Mouse (Mus musculus): ENCODE data around the gene Kctd19. TPM values are rescaled to one million over a fixed set of nuclear protein-coding genes. Genes with fewer than 3 reads are reported as not detected.

Gene Kctd19
- polyA plus RNA-seq, 1 experiment from 2014 or later: not detected

DNA sequence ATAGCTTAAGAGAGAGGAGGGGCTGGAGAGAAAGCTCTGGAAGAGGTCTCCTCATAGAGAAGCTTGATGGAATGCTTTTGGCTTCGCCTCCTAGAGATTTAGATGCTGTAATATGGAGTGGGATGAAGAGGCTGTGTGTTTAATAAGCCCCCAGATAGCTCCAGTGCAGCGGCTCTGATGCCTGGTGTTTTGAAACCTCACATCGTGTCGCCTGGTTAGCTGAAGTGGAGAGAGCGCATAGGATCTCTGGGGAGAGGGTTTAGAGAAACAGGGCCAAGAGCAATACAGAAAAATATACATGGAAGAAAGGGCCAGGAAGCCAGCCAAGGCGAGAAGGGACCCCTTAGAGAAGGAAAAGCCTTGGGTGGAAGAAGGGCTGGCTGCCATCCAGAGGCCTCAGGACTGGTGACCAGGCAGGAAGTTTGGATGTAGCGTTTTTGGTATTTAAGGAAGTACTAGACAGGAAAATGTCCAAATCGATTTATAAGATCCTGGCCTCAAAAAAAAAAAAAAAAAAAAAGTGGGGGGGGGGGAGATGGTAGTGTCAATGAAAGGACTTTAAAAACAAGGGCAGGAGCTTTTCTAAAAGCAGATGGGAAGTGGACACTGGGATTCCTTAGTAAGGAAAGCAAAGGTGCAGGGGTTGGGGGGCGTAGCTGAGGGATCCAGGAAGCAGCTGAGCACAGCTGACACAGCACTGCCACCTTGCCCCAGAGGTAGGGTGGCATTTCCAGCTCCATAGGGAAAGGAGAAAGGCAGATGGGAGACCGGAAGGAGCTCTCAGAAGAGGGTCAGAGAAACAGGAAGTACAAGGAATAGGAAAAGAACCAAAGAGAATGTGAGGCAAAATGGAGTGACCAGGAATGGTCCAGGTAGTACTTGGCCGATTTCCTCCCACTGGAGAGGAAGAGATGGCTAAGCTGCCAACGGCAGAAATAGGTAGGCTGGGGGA, 51.3 kb downstream of the Kctd19 start:
- no peaks in the 10 kb centered on the region for H3K9me3 ChIP-seq (ENCODE audit: control insufficient read depth, low read length)
- 58% methylated on average over 12 of the region's 12 CpGs for WGBS
- no peak overlapping the region for H3K4me2 ChIP-seq (ENCODE audit: low read length)
- H3K4me1 ChIP-seq (replicated peaks; ENCODE audit: control insufficient read depth, insufficient read depth, low read length): 0 out of 2 replicates have a peak, but pooled peaks cover 4% of the 10 kb centered on the region
- no peak for ATAC-seq (replicated peaks; ENCODE audit: low FRiP score, low TSS enrichment, low read depth)
- no peak overlapping the region for H3K9ac ChIP-seq (ENCODE audit: low read length)
- no peaks in the 10 kb centered on the region for H3K36me3 ChIP-seq (ENCODE audit: control insufficient read depth, insufficient read depth, low read length)
- DNase-seq (ENCODE audit: low spot score): no peak
- no peaks in the 10 kb centered on the region for H3K27me3 ChIP-seq (replicated peaks; ENCODE audit: control insufficient read depth, insufficient read depth, low read length)
- H3K4me3 ChIP-seq (ENCODE audit: low read depth, low read length): no peak overlapping the region
- peak overlapping the region; percentile 52; the same call in 1 of the 2 replicates for H3K27ac ChIP-seq (ENCODE audit: low read depth)

DNA sequence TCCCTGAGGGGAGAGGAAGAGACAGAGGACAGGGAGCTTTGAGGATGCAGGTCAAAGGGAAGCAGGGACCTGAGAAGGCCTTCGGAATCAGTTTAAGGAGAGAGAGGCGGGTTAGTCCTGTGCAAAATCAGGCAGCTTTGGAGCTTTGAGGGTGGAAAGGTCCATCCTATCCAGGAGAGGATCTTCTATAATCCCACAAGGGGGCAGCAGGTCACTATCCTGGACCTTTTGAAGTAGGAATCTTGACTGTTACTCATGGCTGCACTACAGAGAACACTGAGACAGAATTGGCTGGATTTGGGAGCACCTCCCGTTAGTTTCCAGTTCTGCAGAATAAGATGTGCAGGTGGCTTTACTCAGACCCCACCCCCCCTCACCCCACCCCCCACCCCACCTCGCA, 53.7 kb downstream of the Kctd19 start:
- Histone ChIP-seq H3K27ac (ENCODE audit: low read depth) (no peak overlapping the region), H3K27me3 (replicated peaks; ENCODE audit: control insufficient read depth, insufficient read depth, low read length) (no peaks in the 10 kb centered on the region), H3K4me1 (replicated peaks; ENCODE audit: control insufficient read depth, insufficient read depth, low read length) (0 out of 2 replicates have a peak, but pooled peaks cover 4% of the 10 kb centered on the region), H3K4me3 (ENCODE audit: low read depth, low read length) (no peak overlapping the region), H3K36me3 (ENCODE audit: control insufficient read depth, insufficient read depth, low read length) (no peaks in the 10 kb centered on the region), H3K9ac (ENCODE audit: low read length) (no peak overlapping the region), H3K9me3 (ENCODE audit: control insufficient read depth, low read length) (no peaks in the 10 kb centered on the region), H3K4me2 (ENCODE audit: low read length) (no peak overlapping the region)
- DNase-seq (ENCODE audit: low spot score) (no peak), ATAC-seq (replicated peaks; ENCODE audit: low FRiP score, low TSS enrichment, low read depth) (0 out of 2 replicates have a peak, but pooled peaks have one; percentile 42)
- 38% methylated on average over 4 of the region's 4 CpGs for WGBS

- H3K4me3 ChIP-seq (ENCODE audit: low read depth, low read length): no peak overlapping the region
- H3K9me3 ChIP-seq (ENCODE audit: control insufficient read depth, low read length): no peaks in the 10 kb centered on the region
- H3K9ac ChIP-seq (ENCODE audit: low read length): no peak overlapping the region
- ATAC-seq (replicated peaks; ENCODE audit: low FRiP score, low TSS enrichment, low read depth): no peak
- H3K36me3 ChIP-seq (ENCODE audit: control insufficient read depth, insufficient read depth, low read length): no peaks in the 10 kb centered on the region
- 71% methylated on average over 15 of the region's 15 CpGs for WGBS
- DNase-seq (ENCODE audit: low spot score): no peak
- H3K27me3 ChIP-seq (replicated peaks; ENCODE audit: control insufficient read depth, insufficient read depth, low read length): no peaks in the 10 kb centered on the region
- H3K27ac ChIP-seq (ENCODE audit: low read depth): no peak overlapping the region
- 0 out of 2 replicates have a peak, but pooled peaks cover 4% of the 10 kb centered on the region for H3K4me1 ChIP-seq (replicated peaks; ENCODE audit: control insufficient read depth, insufficient read depth, low read length)
- no peak overlapping the region for H3K4me2 ChIP-seq (ENCODE audit: low read length)
These were observed 54.1 kb downstream of the Kctd19 start for GRCm38 (mm10) chr8:105359208-105359607.

- Histone ChIP-seq H3K4me2 (ENCODE audit: low read length) (no peak overlapping the region), H3K36me3 (ENCODE audit: control insufficient read depth, insufficient read depth, low read length) (no peaks in the 10 kb centered on the region), H3K4me1 (replicated peaks; ENCODE audit: control insufficient read depth, insufficient read depth, low read length) (0 out of 2 replicates have a peak, but pooled peaks cover 2% of the 10 kb centered on the region), H3K27ac (ENCODE audit: low read depth) (no peak overlapping the region), H3K27me3 (replicated peaks; ENCODE audit: control insufficient read depth, insufficient read depth, low read length) (no peaks in the 10 kb centered on the region), H3K9ac (ENCODE audit: low read length) (no peak overlapping the region), H3K4me3 (ENCODE audit: low read depth, low read length) (no peak overlapping the region), H3K9me3 (ENCODE audit: control insufficient read depth, low read length) (no peaks in the 10 kb centered on the region)
- WGBS: 86% methylated on average over 14 of the region's 14 CpGs
- ATAC-seq (replicated peaks; ENCODE audit: low FRiP score, low TSS enrichment, low read depth): no peak
- DNase-seq (ENCODE audit: low spot score): no peak
These were observed 56.6 kb downstream of the Kctd19 start for GRCm38 (mm10) chr8:105356681-105357080.

GRCm38 (mm10) chr8:105355179-105356024, 57.9 kb downstream of the Kctd19 start:
- Histone ChIP-seq H3K36me3 (ENCODE audit: control insufficient read depth, insufficient read depth, low read length) (no peaks in the 10 kb centered on the region), H3K4me3 (ENCODE audit: low read depth, low read length) (no peak overlapping the region), H3K27ac (ENCODE audit: low read depth) (no peak overlapping the region), H3K27me3 (replicated peaks; ENCODE audit: control insufficient read depth, insufficient read depth, low read length) (no peaks in the 10 kb centered on the region), H3K9me3 (ENCODE audit: control insufficient read depth, low read length) (no peaks in the 10 kb centered on the region), H3K9ac (ENCODE audit: low read length) (no peak overlapping the region), H3K4me1 (replicated peaks; ENCODE audit: control insufficient read depth, insufficient read depth, low read length) (no peaks in the 10 kb centered on the region), H3K4me2 (ENCODE audit: low read length) (no peak overlapping the region)
- ATAC-seq (replicated peaks; ENCODE audit: low FRiP score, low TSS enrichment, low read depth): no peak
- 70% methylated on average over 26 of the region's 26 CpGs for WGBS
- peak; percentile 51 for DNase-seq (ENCODE audit: low spot score)

DNA sequence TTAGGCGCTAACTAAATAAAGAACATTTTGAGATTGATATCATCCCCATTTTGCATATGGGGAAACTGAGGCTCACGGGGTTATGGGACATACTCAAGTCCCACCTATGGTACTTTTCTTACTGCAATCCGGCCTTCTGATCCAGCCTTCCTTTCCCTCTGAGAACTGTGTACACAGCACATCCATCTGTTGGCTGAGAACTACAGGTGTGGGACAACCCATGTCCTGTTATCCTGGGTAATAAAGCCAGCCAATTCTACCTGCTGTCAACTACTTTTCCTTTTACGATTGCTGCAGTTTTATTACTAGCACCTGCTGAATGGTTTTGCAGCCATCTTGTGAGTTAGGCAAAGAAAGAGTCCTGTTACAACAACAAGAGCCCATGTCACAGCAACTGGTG, 58.8 kb downstream of the Kctd19 start:
- no peak overlapping the region for H3K27ac ChIP-seq (ENCODE audit: low read depth)
- WGBS: 90% methylated on average over 4 of the region's 4 CpGs
- ATAC-seq (replicated peaks; ENCODE audit: low FRiP score, low TSS enrichment, low read depth): no peak

GRCm38 (mm10) chr8:105353583-105354135, 59.6 kb downstream of the Kctd19 start:
- 0 out of 2 replicates have a peak, but pooled peaks cover 4% of the 10 kb centered on the region for H3K27me3 ChIP-seq (replicated peaks; ENCODE audit: control insufficient read depth, insufficient read depth, low read length)
- WGBS: 87% methylated on average over 8 of the region's 8 CpGs
- DNase-seq (ENCODE audit: low spot score): no peak

More for the DNA sequence above, 58.8 kb downstream of the Kctd19 start:
- H3K9ac ChIP-seq (ENCODE audit: low read length): no peak overlapping the region
- H3K4me1 ChIP-seq (replicated peaks; ENCODE audit: control insufficient read depth, insufficient read depth, low read length): no peaks in the 10 kb centered on the region
- no peak for DNase-seq (ENCODE audit: low spot score)
- H3K36me3 ChIP-seq (ENCODE audit: control insufficient read depth, insufficient read depth, low read length): no peaks in the 10 kb centered on the region
- H3K27me3 ChIP-seq (replicated peaks; ENCODE audit: control insufficient read depth, insufficient read depth, low read length): 0 out of 2 replicates have a peak, but pooled peaks cover 4% of the 10 kb centered on the region
- H3K4me2 ChIP-seq (ENCODE audit: low read length): no peak overlapping the region
- no peaks in the 10 kb centered on the region for H3K9me3 ChIP-seq (ENCODE audit: control insufficient read depth, low read length)
- H3K4me3 ChIP-seq (ENCODE audit: low read depth, low read length): no peak overlapping the region

GRCm38 (mm10) chr8:105350186-105350585, 63.1 kb downstream of the Kctd19 start:
- ATAC-seq (replicated peaks; ENCODE audit: low FRiP score, low TSS enrichment, low read depth) (no peak), DNase-seq (ENCODE audit: low spot score) (no peak)
- H3K4me3 ChIP-seq (ENCODE audit: low read depth, low read length): no peak overlapping the region
- H3K27ac ChIP-seq (ENCODE audit: low read depth): no peak overlapping the region
- H3K27me3 ChIP-seq (replicated peaks; ENCODE audit: control insufficient read depth, insufficient read depth, low read length): 0 out of 2 replicates have a peak, but pooled peaks cover 4% of the 10 kb centered on the region
- no peak overlapping the region for H3K9ac ChIP-seq (ENCODE audit: low read length)
- no peaks in the 10 kb centered on the region for H3K9me3 ChIP-seq (ENCODE audit: control insufficient read depth, low read length)
- no peaks in the 10 kb centered on the region for H3K36me3 ChIP-seq (ENCODE audit: control insufficient read depth, insufficient read depth, low read length)
- peaks cover 20% of the 10 kb centered on the region for H3K4me1 ChIP-seq (replicated peaks; ENCODE audit: control insufficient read depth, insufficient read depth, low read length)
- WGBS: 43% methylated on average over 7 of the region's 7 CpGs
- peak overlapping the region; percentile 77 for H3K4me2 ChIP-seq (ENCODE audit: low read length)

More at GRCm38 (mm10) chr8:105353583-105354135, 59.6 kb downstream of the Kctd19 start:
- Histone ChIP-seq H3K27ac (ENCODE audit: low read depth) (no peak overlapping the region), H3K36me3 (ENCODE audit: control insufficient read depth, insufficient read depth, low read length) (no peaks in the 10 kb centered on the region), H3K4me1 (replicated peaks; ENCODE audit: control insufficient read depth, insufficient read depth, low read length) (no peaks in the 10 kb centered on the region), H3K4me3 (ENCODE audit: low read depth, low read length) (no peak overlapping the region), H3K4me2 (ENCODE audit: low read length) (no peak overlapping the region), H3K9ac (ENCODE audit: low read length) (no peak overlapping the region), H3K9me3 (ENCODE audit: control insufficient read depth, low read length) (no peaks in the 10 kb centered on the region)
- ATAC-seq (replicated peaks; ENCODE audit: low FRiP score, low TSS enrichment, low read depth): no peak
